Mouse (Mus musculus) thymus, adult 2 months (tissue): ENCODE results near the gene Ric8b.

Experiments used
- CTCF ChIP-seq: fragments of 200-500 bp; IDR thresholded peaks from 2 replicates; pipeline ENCODE4 v1.5.1; 2012; ENCODE audit warnings: mild to moderate bottlenecking, control low read depth, low read length, moderate library complexity, borderline replicate concordance; ENCODE audit not compliant: control insufficient read depth, poor library complexity, insufficient read depth; ENCODE audit errors: extremely low read depth
- POLR2A ChIP-seq: fragments of 200-500 bp; IDR thresholded peaks from 2 replicates; pipeline ENCODE4 v1.6.1; 2012; ENCODE audit warnings: mild to moderate bottlenecking, low read length, control low read depth, moderate library complexity; ENCODE audit not compliant: control insufficient read depth, poor library complexity, insufficient read depth; ENCODE audit errors: extremely low read depth

DNA sequence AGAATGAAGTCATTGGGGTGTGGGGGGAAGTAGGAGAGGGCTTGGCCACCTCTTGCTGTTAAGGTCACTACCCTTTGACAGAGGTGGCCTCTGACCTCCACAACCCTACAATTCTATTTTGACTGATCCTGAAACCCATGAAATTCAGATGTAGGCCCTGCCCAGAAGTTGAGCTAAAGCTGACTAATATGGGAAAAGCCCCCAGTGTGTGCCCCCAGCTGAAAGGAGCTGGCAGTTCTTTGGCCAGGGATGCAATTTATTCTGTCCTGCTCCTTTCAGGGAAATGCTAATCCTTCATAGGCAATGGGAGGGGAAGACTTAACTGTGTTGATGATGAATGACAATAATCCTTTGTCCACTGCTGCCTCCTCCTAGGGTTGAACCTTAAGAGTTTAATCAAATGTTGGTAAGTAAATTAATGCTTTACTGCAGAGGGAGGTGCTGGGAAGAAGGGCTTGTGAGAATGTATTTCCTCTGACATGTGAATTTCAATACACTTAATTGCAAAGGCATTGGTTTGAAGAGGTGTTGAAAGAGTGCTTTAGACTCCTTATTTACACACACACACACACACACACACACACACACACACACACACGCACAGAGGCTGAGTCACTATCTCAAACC is 6.5 kb upstream of the Ric8b start:
- no peak for TF ChIP-seq CTCF
- TF ChIP-seq POLR2A, result no peak
